Mouse (Mus musculus): ENCODE data around the gene Calcoco1.

DNA sequence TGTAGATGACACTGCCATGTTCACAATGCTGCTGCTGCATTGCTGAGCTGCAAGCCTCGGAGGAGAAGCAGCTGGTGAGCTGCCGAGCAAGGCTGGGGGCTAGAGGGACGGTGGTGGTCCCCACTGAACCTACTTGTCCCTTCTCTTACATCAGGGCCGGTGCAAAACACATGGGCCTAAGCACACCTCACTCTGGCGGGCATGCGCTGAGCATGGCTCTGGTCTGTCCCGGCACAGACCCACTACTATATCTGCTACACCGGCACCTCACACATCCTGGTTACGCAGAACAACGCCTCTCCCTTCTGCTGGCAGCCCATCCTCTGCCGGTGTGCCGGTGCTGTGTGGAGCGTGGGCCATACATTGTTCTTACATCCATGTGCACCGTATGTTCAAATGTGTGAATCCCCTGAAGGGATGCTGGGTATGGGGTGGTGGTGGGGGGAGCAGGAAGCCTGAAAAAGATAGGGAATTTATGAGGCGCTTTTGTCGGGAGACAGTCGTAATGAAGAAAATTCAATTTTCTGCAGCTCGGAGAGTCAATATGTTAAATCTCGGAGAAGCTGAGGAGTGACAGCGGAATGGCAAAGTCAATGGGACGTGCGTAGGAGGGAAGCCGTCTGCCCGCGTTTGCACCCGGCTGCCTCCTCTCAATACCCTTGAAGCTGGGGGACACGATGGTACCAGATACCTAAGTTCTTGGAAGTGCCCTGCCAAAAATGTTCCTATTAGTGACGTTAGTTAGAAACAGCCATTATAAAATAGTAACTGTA is 12.0 kb upstream of the Calcoco1 start:
- TF ChIP-seq HCFC1 (IDR thresholded peaks at IDR 0.05; ENCODE audit: borderline replicate concordance, insufficient read depth, low read length) = no peak
- TF ChIP-seq CHD2 (IDR thresholded peaks at IDR 0.05; ENCODE audit: low read depth, low read length) = no peak
- no peak for TF ChIP-seq ZC3H11A (IDR thresholded peaks at IDR 0.05; ENCODE audit: borderline replicate concordance, low read depth, low read length)
- TF ChIP-seq ZNF384 (IDR thresholded peaks at IDR 0.05; ENCODE audit: low read depth, low read length) = no peak
- TF ChIP-seq MAFK (IDR thresholded peaks at IDR 0.05; ENCODE audit: insufficient read depth, low read depth, low read length) = no peak
